Mouse (Mus musculus) midbrain, embryonic 15.5 days (tissue): ENCODE measurements at regions not wholly inside any gene's neighbourhood (a gene's known extent, or its start where the extent isn't known, plus 50 kb on each side); places are given as distances from the start of the nearest gene placed in this dataset.

Experiments
- ATAC-seq: fragments of 200-750 bp; cut with Nextera tagmentation; replicated peaks from 2 replicates; pipeline ENCODE4 v1.8.0; 2017; ENCODE audit warnings: moderate TSS enrichment
- H3K27ac ChIP-seq: fragments of 300-500 bp; sonication (generic); 2 replicates; pipeline ENCODE4 v1.5.1; 2015; ENCODE audit warnings: mild to moderate bottlenecking, inconsistent platforms
- H3K27me3 ChIP-seq: fragments of 300-500 bp; sonication (generic); replicated peaks from 2 replicates; pipeline ENCODE4 v1.6.1; 2015; ENCODE audit warnings: inconsistent platforms
- H3K36me3 ChIP-seq: fragments of 300-500 bp; sonication (generic); replicated peaks from 2 replicates; pipeline ENCODE4 v1.6.1; 2015; ENCODE audit warnings: inconsistent platforms
- H3K4me1 ChIP-seq: fragments of 300-500 bp; sonication (generic); 2 replicates; pipeline ENCODE4 v1.6.1; 2015; ENCODE audit warnings: inconsistent platforms
- H3K4me2 ChIP-seq: fragments of 300-500 bp; sonication (generic); 2 replicates; pipeline ENCODE4 v1.6.1; 2015; ENCODE audit warnings: inconsistent platforms, mild to moderate bottlenecking, moderate library complexity
- H3K4me3 ChIP-seq: fragments of 300-500 bp; sonication (generic); 2 replicates; pipeline ENCODE4 v1.5.1; 2015; ENCODE audit warnings: mild to moderate bottlenecking, inconsistent platforms
- H3K9ac ChIP-seq: fragments of 300-500 bp; sonication (generic); 2 replicates; pipeline ENCODE4 v1.6.1; 2015; ENCODE audit warnings: mild to moderate bottlenecking, inconsistent platforms
- H3K9me3 ChIP-seq: fragments of 300-500 bp; sonication (generic); 2 replicates; pipeline ENCODE4 v1.6.1; 2016; ENCODE audit warnings: inconsistent platforms
- WGBS: fragments of 180-500 bp; shearing (Covaris S2); methylation state at CpG from one replicate; pipeline ENCODE4 v1.1.7; 2015; ENCODE audit warnings: mixed read lengths; 5-methylcytosine and 5-hydroxymethylcytosine counted together

GRCm38 (mm10) chr15:31869100-31869499 is 267.4 kb downstream of the Fam173b start:
- H3K9me3 ChIP-seq, result no peaks in the 10 kb centered on the region
- H3K4me1 ChIP-seq, result no peaks in the 10 kb centered on the region
- no peak overlapping the region for H3K27ac ChIP-seq
- H3K4me3 ChIP-seq, result no peak overlapping the region
- no peak for ATAC-seq
- 91% methylated on average over 3 of the region's 3 CpGs for whole genome bisulfite sequencing
- H3K9ac ChIP-seq, result no peak overlapping the region
- no peaks in the 10 kb centered on the region for H3K36me3 ChIP-seq
- no peaks in the 10 kb centered on the region for H3K27me3 ChIP-seq
- H3K4me2 ChIP-seq, result no peak overlapping the region

- Histone ChIP-seq H3K4me3 (no peak overlapping the region), H3K4me2 (no peak overlapping the region), H3K27me3 (no peaks in the 10 kb centered on the region), H3K4me1 (no peaks in the 10 kb centered on the region), H3K9ac (no peak overlapping the region), H3K36me3 (no peaks in the 10 kb centered on the region), H3K9me3 (no peaks in the 10 kb centered on the region), H3K27ac (no peak overlapping the region)
- no peak for ATAC-seq
- 73% methylated on average over 14 of the region's 14 CpGs for whole genome bisulfite sequencing
Measured at GRCm38 (mm10) chr15:31869673-31870417, 268.2 kb downstream of the Fam173b start.

GRCm38 (mm10) chr15:31875436-31875835 is 273.8 kb downstream of the Fam173b start:
- H3K4me1 ChIP-seq, result no peaks in the 10 kb centered on the region
- no peak overlapping the region for H3K9ac ChIP-seq
- no peaks in the 10 kb centered on the region for H3K36me3 ChIP-seq
- ATAC-seq, result no peak
- H3K9me3 ChIP-seq, result no peaks in the 10 kb centered on the region
- no peaks in the 10 kb centered on the region for H3K27me3 ChIP-seq
- no peak overlapping the region for H3K27ac ChIP-seq
- 87% methylated on average over 2 of the region's 2 CpGs for WGBS
- no peak overlapping the region for H3K4me2 ChIP-seq
- no peak overlapping the region for H3K4me3 ChIP-seq

- Histone ChIP-seq H3K4me2 (no peak overlapping the region), H3K4me1 (no peaks in the 10 kb centered on the region), H3K27me3 (no peaks in the 10 kb centered on the region), H3K9me3 (no peaks in the 10 kb centered on the region), H3K4me3 (no peak overlapping the region), H3K27ac (no peak overlapping the region), H3K9ac (no peak overlapping the region), H3K36me3 (no peaks in the 10 kb centered on the region)
- WGBS, result 93% methylated on average over 9 of the region's 9 CpGs
- no peak for ATAC-seq
Measured at GRCm38 (mm10) chr15:31880479-31880878, 278.8 kb downstream of the Fam173b start.

- no peaks in the 10 kb centered on the region for H3K9me3 ChIP-seq
- H3K27ac ChIP-seq, result no peak overlapping the region
- H3K36me3 ChIP-seq, result no peaks in the 10 kb centered on the region
- H3K9ac ChIP-seq, result no peak overlapping the region
- no peak overlapping the region for H3K4me2 ChIP-seq
- H3K4me1 ChIP-seq, result no peaks in the 10 kb centered on the region
- WGBS, result 65% methylated on average over 5 of the region's 5 CpGs
- H3K4me3 ChIP-seq, result no peak overlapping the region
- no peaks in the 10 kb centered on the region for H3K27me3 ChIP-seq
- ATAC-seq, result no peak
Measured at GRCm38 (mm10) chr15:31882331-31882730, 280.7 kb downstream of the Fam173b start.

GRCm38 (mm10) chr15:31883516-31883915 is 281.9 kb downstream of the Fam173b start:
- Histone ChIP-seq H3K27me3 (no peaks in the 10 kb centered on the region), H3K9me3 (no peaks in the 10 kb centered on the region), H3K27ac (no peak overlapping the region), H3K4me2 (no peak overlapping the region), H3K4me3 (no peak overlapping the region), H3K36me3 (no peaks in the 10 kb centered on the region), H3K9ac (no peak overlapping the region), H3K4me1 (no peaks in the 10 kb centered on the region)
- 87% methylated on average over 9 of the region's 9 CpGs for WGBS
- no peak for ATAC-seq

GRCm38 (mm10) chr15:31898904-31899650 is 278.0 kb upstream of the Tas2r119 start:
- Histone ChIP-seq H3K27me3 (no peaks in the 10 kb centered on the region), H3K9ac (no peak overlapping the region), H3K4me1 (no peaks in the 10 kb centered on the region), H3K9me3 (no peaks in the 10 kb centered on the region), H3K4me3 (no peak overlapping the region), H3K27ac (no peak overlapping the region), H3K4me2 (no peak overlapping the region), H3K36me3 (no peaks in the 10 kb centered on the region)
- ATAC-seq, result 0 out of 2 replicates have a peak, but pooled peaks have one; percentile 72
- 43% methylated on average over 13 of the region's 13 CpGs for WGBS

- 70% methylated on average over 4 of the region's 4 CpGs for WGBS
- ATAC-seq, result no peak
- no peak overlapping the region for H3K4me2 ChIP-seq
Measured at GRCm38 (mm10) chr15:31900325-31900724, 276.8 kb upstream of the Tas2r119 start.

GRCm38 (mm10) chr15:31908432-31908831 is 268.7 kb upstream of the Tas2r119 start:
- no peak for ATAC-seq
- Histone ChIP-seq H3K4me2 (no peak overlapping the region), H3K27me3 (no peaks in the 10 kb centered on the region), H3K4me1 (no peaks in the 10 kb centered on the region), H3K9me3 (no peaks in the 10 kb centered on the region), H3K27ac (no peak overlapping the region), H3K36me3 (no peaks in the 10 kb centered on the region), H3K4me3 (no peak overlapping the region), H3K9ac (no peak overlapping the region)
- WGBS, result 85% methylated on average over 9 of the region's 9 CpGs

More at GRCm38 (mm10) chr15:31900325-31900724, 276.8 kb upstream of the Tas2r119 start:
- H3K4me3 ChIP-seq, result no peak overlapping the region
- H3K27me3 ChIP-seq, result no peaks in the 10 kb centered on the region
- no peaks in the 10 kb centered on the region for H3K9me3 ChIP-seq
- H3K27ac ChIP-seq, result no peak overlapping the region
- H3K9ac ChIP-seq, result no peak overlapping the region
- H3K36me3 ChIP-seq, result no peaks in the 10 kb centered on the region
- H3K4me1 ChIP-seq, result no peaks in the 10 kb centered on the region

GRCm38 (mm10) chr15:31911978-31912377 is 265.1 kb upstream of the Tas2r119 start:
- no peak overlapping the region for H3K4me2 ChIP-seq
- ATAC-seq, result no peak
- H3K4me1 ChIP-seq, result no peaks in the 10 kb centered on the region
- H3K27me3 ChIP-seq, result no peaks in the 10 kb centered on the region
- 94% methylated on average over 3 of the region's 3 CpGs for WGBS
- no peaks in the 10 kb centered on the region for H3K36me3 ChIP-seq
- no peak overlapping the region for H3K4me3 ChIP-seq
- no peaks in the 10 kb centered on the region for H3K9me3 ChIP-seq
- H3K27ac ChIP-seq, result no peak overlapping the region
- no peak overlapping the region for H3K9ac ChIP-seq

- Histone ChIP-seq H3K4me3 (no peak overlapping the region), H3K27me3 (no peaks in the 10 kb centered on the region), H3K36me3 (no peaks in the 10 kb centered on the region), H3K4me1 (no peaks in the 10 kb centered on the region), H3K4me2 (no peak overlapping the region), H3K9ac (no peak overlapping the region), H3K27ac (no peak overlapping the region), H3K9me3 (peaks cover 4% of the 10 kb centered on the region; the same call in 1 of the 2 replicates)
- 86% methylated on average over 3 of the region's 3 CpGs for WGBS
- no peak for ATAC-seq
Measured at GRCm38 (mm10) chr15:31921485-31921884, 255.6 kb upstream of the Tas2r119 start.

GRCm38 (mm10) chr15:31960301-31960700 is 216.8 kb upstream of the Tas2r119 start:
- no peak for ATAC-seq
- H3K27ac ChIP-seq, result no peak overlapping the region
- H3K9ac ChIP-seq, result no peak overlapping the region
- H3K4me2 ChIP-seq, result no peak overlapping the region
- no peaks in the 10 kb centered on the region for H3K4me1 ChIP-seq
- H3K4me3 ChIP-seq, result no peak overlapping the region
- 88% methylated on average over 4 of the region's 4 CpGs for WGBS
- no peaks in the 10 kb centered on the region for H3K9me3 ChIP-seq
- no peaks in the 10 kb centered on the region for H3K27me3 ChIP-seq
- H3K36me3 ChIP-seq, result no peaks in the 10 kb centered on the region

- Histone ChIP-seq H3K9me3 (no peaks in the 10 kb centered on the region), H3K4me1 (no peaks in the 10 kb centered on the region), H3K27ac (no peak overlapping the region), H3K9ac (no peak overlapping the region), H3K4me2 (no peak overlapping the region), H3K4me3 (no peak overlapping the region), H3K36me3 (no peaks in the 10 kb centered on the region), H3K27me3 (no peaks in the 10 kb centered on the region)
- WGBS, result 71% methylated on average over 2 of the region's 2 CpGs
- ATAC-seq, result no peak
Measured at GRCm38 (mm10) chr15:31961963-31962362, 215.1 kb upstream of the Tas2r119 start.
